Mouse (Mus musculus): Measurements from ENCODE around the gene Rims3. TPM values are rescaled to one million over a fixed set of nuclear protein-coding genes. Genes with fewer than 3 reads are reported as not detected.

The Rims3 gene
- polyA plus RNA-seq, 1 experiment from 2014 or later = 1.3 TPM

DNA sequence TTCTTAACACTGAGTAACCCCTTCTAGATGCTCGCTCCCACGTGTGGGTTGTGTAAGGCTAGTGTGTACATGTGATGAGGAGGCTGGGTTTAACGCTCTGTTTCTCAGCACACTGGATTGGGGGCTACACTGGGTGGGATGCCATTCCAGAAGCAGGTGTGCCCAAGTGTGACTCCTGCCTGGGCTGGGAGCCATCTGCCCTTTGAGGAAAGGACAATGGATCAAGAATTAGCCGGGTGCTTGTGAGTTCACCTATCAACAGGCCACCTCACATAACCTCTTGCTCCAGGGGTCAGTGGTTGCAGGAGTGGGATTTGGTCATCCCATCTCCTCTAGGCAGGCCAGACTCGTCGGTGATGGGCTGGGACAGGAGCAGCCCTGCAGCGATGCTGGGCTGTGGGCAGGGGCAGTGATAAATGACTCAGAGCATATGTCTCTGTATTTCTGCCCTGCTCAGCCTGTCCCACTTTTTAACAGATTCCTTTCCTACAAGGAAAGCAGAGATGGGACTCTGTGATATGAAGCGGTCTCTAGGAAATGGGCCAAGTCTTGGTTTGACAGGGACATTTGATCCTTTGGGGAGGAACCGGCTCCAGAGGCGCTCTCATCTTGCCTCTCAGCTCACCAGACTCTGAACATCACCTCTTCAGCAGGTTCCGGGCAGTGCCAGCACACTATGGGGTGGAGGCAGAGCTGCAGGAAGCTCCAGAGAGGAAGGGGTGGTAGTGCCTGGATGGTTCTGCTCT, 39.2 kb downstream of the Rims3 start:
- H3K4me1 ChIP-seq (ENCODE audit: control insufficient read depth, insufficient read depth, low read length) = peaks cover 9% of the 10 kb centered on the region; the same call in 1 of the 2 replicates
- no peaks in the 10 kb centered on the region for H3K36me3 ChIP-seq (ENCODE audit: control insufficient read depth, insufficient read depth, low read length)
- WGBS = 58% methylated on average over 11 of the region's 11 CpGs
- H3K27me3 ChIP-seq (ENCODE audit: control insufficient read depth, insufficient read depth, low read length) = no peaks in the 10 kb centered on the region
- ATAC-seq (ENCODE audit: insufficient read depth, low FRiP score) = no peak
- H3K4me3 ChIP-seq (replicated peaks; ENCODE audit: low read length) = no peak overlapping the region
- H3K9me3 ChIP-seq (replicated peaks; ENCODE audit: control insufficient read depth, low read length) = no peaks in the 10 kb centered on the region
- no peak overlapping the region for H3K4me2 ChIP-seq (ENCODE audit: low read depth, low read length)
- H3K27ac ChIP-seq (ENCODE audit: low read length) = no peak overlapping the region
- H3K9ac ChIP-seq (ENCODE audit: low read length) = no peak overlapping the region

DNA sequence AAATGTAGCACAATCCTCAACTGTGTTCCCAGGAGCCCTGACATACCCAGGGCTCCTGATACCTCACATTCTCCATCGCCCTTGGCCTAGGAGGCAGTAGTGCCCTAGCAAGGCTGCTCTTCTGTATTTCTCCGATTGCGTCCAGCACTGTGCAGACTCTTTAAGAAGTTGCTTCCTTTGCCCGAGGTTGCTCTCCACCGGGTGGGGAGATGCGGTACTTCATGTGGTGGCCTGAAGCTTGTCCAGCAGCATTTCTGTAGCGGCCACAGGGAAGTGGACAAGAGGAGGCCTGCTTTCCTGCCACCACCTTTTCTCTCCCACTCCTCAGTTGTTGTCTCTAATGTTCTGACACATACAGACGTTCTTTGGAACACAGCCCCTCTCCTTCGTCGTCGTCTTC, 40.0 kb downstream of the Rims3 start:
- Histone ChIP-seq H3K9ac (ENCODE audit: low read length) (no peak overlapping the region), H3K4me1 (ENCODE audit: control insufficient read depth, insufficient read depth, low read length) (peaks cover 9% of the 10 kb centered on the region; the same call in 1 of the 2 replicates), H3K36me3 (ENCODE audit: control insufficient read depth, insufficient read depth, low read length) (no peaks in the 10 kb centered on the region), H3K27me3 (ENCODE audit: control insufficient read depth, insufficient read depth, low read length) (no peaks in the 10 kb centered on the region), H3K27ac (ENCODE audit: low read length) (no peak overlapping the region), H3K9me3 (replicated peaks; ENCODE audit: control insufficient read depth, low read length) (no peaks in the 10 kb centered on the region), H3K4me2 (ENCODE audit: low read depth, low read length) (no peak overlapping the region), H3K4me3 (replicated peaks; ENCODE audit: low read length) (no peak overlapping the region)
- 71% methylated on average over 11 of the region's 11 CpGs for WGBS
- ATAC-seq (ENCODE audit: insufficient read depth, low FRiP score) = no peak

DNA sequence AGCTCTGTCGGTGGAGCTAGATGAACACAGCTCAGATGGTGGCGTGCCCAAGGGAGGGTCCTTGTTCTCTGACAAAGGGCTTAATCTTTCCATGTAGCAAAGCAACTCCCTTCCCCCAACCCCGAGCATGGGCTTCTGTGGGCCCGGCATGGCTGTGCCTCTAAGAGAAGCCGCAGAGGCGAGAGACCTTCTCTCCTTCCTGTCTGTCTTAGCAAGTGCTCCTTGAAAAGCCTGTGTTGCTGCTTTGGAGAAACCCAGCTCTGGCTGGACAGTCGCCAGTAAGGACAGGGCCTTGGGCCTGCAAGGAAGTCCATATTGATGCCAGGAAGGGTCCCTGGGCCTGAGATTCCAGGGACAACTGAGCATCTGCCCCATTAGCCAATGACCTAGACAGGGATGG, 40.6 kb downstream of the Rims3 start:
- WGBS = 76% methylated on average over 7 of the region's 7 CpGs
- ATAC-seq (ENCODE audit: insufficient read depth, low FRiP score) = no peak

DNA sequence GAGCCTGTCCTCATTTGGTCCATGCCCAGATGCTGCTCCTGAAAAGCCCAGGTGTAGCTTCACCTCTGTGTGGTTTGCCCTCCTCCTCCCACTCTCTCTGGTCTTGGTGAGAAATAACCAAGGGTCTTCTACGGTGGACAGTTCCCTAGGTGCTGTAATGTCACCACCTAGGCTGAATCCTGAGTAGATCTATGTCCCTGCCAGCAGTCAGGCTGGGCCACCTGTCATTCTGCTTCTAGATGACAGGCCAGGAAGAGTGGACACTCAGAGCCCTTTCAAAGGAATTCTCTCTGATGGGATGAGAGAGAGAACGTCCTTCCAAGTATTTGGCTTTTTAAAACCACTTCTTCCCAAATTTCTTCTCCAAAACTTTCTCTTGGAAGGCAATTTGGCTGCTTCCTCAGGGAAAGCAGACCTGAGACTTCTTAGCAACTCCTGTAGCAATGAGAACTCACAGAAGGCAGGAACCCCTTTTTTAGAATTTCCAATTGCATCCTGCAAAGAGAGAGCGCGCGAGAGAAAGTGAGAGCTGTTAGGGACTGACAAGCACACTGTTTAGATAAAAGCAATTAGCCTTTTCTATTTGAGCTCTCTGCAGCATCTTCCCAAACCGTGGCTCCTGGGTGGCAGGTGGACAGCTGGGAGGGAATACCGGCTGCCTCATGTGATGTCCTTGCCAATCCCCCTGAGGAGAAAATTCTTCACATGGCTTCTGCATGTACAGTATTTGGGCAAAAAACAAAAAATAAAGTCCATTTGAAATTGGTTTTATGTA, 41.4 kb downstream of the Rims3 start:
- Histone ChIP-seq H3K4me3 (replicated peaks; ENCODE audit: low read length) (no peak overlapping the region), H3K9me3 (replicated peaks; ENCODE audit: control insufficient read depth, low read length) (no peaks in the 10 kb centered on the region), H3K36me3 (ENCODE audit: control insufficient read depth, insufficient read depth, low read length) (no peaks in the 10 kb centered on the region), H3K27ac (ENCODE audit: low read length) (no peak overlapping the region), H3K4me1 (ENCODE audit: control insufficient read depth, insufficient read depth, low read length) (peaks cover 6% of the 10 kb centered on the region; the same call in 1 of the 2 replicates), H3K9ac (ENCODE audit: low read length) (no peak overlapping the region), H3K4me2 (ENCODE audit: low read depth, low read length) (no peak overlapping the region), H3K27me3 (ENCODE audit: control insufficient read depth, insufficient read depth, low read length) (no peaks in the 10 kb centered on the region)
- 62% methylated on average over 7 of the region's 7 CpGs for WGBS
- ATAC-seq (ENCODE audit: insufficient read depth, low FRiP score) = no peak

More for the DNA sequence above, 40.6 kb downstream of the Rims3 start:
- no peaks in the 10 kb centered on the region for H3K9me3 ChIP-seq (replicated peaks; ENCODE audit: control insufficient read depth, low read length)
- peaks cover 9% of the 10 kb centered on the region; the same call in 1 of the 2 replicates for H3K4me1 ChIP-seq (ENCODE audit: control insufficient read depth, insufficient read depth, low read length)
- H3K4me2 ChIP-seq (ENCODE audit: low read depth, low read length) = no peak overlapping the region
- H3K9ac ChIP-seq (ENCODE audit: low read length) = no peak overlapping the region
- H3K27me3 ChIP-seq (ENCODE audit: control insufficient read depth, insufficient read depth, low read length) = no peaks in the 10 kb centered on the region
- no peak overlapping the region for H3K4me3 ChIP-seq (replicated peaks; ENCODE audit: low read length)
- no peak overlapping the region for H3K27ac ChIP-seq (ENCODE audit: low read length)
- no peaks in the 10 kb centered on the region for H3K36me3 ChIP-seq (ENCODE audit: control insufficient read depth, insufficient read depth, low read length)

DNA sequence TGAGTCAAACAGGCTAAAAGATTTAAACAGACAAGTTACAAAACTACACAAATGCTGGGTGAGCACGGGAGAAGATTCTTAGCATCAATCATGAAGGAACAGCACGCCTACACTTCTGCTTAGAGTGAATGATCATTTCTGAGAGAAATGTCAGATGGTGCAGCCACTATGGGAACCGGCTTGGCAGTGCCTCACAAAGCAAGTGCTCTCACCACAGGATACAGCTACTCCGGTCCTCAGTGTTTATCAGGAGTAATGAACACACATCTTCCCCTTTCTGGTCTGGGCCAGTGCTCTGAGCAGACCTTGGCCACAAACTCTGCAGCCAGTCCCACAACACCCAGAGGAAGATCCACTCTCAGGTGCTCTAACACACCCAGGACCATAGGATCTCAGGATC, 49.9 kb downstream of the Rims3 start:
- Histone ChIP-seq H3K4me1 (ENCODE audit: control insufficient read depth, insufficient read depth, low read length) (no peaks in the 10 kb centered on the region), H3K27me3 (ENCODE audit: control insufficient read depth, insufficient read depth, low read length) (no peaks in the 10 kb centered on the region), H3K4me3 (replicated peaks; ENCODE audit: low read length) (no peak overlapping the region), H3K4me2 (ENCODE audit: low read depth, low read length) (no peak overlapping the region), H3K36me3 (ENCODE audit: control insufficient read depth, insufficient read depth, low read length) (no peaks in the 10 kb centered on the region), H3K27ac (ENCODE audit: low read length) (no peak overlapping the region), H3K9me3 (replicated peaks; ENCODE audit: control insufficient read depth, low read length) (no peaks in the 10 kb centered on the region), H3K9ac (ENCODE audit: low read length) (no peak overlapping the region)
- 34% methylated on average over 4 of the region's 4 CpGs for WGBS
- no peak for ATAC-seq (ENCODE audit: insufficient read depth, low FRiP score)

DNA sequence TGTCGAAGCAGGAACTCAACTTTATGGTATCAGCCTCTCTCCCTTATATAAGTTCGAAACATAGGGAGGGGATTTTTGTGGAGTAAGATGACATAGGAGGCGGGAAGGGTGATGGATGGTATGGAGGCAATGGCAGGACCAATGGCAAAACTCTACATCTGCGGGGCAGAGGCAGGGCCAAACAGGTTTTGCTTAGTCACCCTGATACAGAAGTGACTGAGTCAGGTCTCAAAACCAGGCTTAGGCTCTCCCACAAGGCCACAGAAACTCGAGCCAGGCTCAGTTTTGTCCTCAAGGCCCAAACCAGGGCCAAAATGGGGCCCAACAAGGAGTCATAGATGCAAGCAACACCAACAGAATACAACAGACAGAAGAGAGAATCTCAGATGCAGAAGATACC, 51.0 kb downstream of the Rims3 start:
- Histone ChIP-seq H3K4me2 (ENCODE audit: low read depth, low read length) (no peak overlapping the region), H3K9ac (ENCODE audit: low read length) (no peak overlapping the region), H3K27me3 (ENCODE audit: control insufficient read depth, insufficient read depth, low read length) (no peaks in the 10 kb centered on the region), H3K9me3 (replicated peaks; ENCODE audit: control insufficient read depth, low read length) (no peaks in the 10 kb centered on the region), H3K4me3 (replicated peaks; ENCODE audit: low read length) (no peak overlapping the region), H3K36me3 (ENCODE audit: control insufficient read depth, insufficient read depth, low read length) (no peaks in the 10 kb centered on the region), H3K4me1 (ENCODE audit: control insufficient read depth, insufficient read depth, low read length) (no peaks in the 10 kb centered on the region), H3K27ac (ENCODE audit: low read length) (no peak overlapping the region)
- ATAC-seq (ENCODE audit: insufficient read depth, low FRiP score) = no peak
- WGBS = 77% methylated on average over 5 of the region's 5 CpGs

DNA sequence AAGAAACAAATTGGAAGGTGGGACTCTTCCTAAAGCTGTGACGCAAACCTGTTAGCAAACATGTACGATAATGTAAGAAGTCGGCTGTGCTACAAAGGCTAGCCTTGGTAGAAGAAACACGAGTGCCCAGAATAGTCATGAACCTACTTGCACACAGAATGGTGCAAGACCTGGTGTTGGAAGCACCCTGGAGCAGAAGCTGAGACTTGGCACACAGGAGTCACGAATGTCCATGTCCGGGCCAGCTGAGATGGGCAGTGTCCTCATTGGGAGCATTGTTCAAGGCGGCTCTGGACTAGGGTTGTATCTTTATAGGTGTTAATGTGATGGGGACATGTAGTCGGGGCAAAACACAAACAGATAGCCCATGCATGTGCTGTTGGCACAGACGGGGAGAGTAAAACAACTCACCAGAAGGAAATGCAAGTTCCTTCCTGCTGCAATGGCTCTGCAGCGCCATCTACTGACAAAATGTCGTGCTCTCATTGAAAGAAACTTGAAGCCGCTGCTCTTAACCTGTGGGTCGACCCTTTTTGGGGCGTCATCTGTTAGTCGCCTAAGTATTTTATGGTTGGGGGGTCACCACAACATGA, 55.0 kb downstream of the Rims3 start:
- WGBS = 28% methylated on average over 15 of the region's 15 CpGs
- H3K9me3 ChIP-seq (replicated peaks; ENCODE audit: control insufficient read depth, low read length) = no peaks in the 10 kb centered on the region
- H3K9ac ChIP-seq (ENCODE audit: low read length) = no peak overlapping the region
- H3K4me1 ChIP-seq (ENCODE audit: control insufficient read depth, insufficient read depth, low read length) = no peaks in the 10 kb centered on the region
- no peaks in the 10 kb centered on the region for H3K36me3 ChIP-seq (ENCODE audit: control insufficient read depth, insufficient read depth, low read length)
- no peaks in the 10 kb centered on the region for H3K27me3 ChIP-seq (ENCODE audit: control insufficient read depth, insufficient read depth, low read length)
- H3K4me3 ChIP-seq (replicated peaks; ENCODE audit: low read length) = no peak overlapping the region
- H3K4me2 ChIP-seq (ENCODE audit: low read depth, low read length) = no peak overlapping the region
- ATAC-seq (ENCODE audit: insufficient read depth, low FRiP score) = no peak
- H3K27ac ChIP-seq (ENCODE audit: low read length) = no peak overlapping the region

GRCm38 (mm10) chr4:120911086-120911485, 56.5 kb downstream of the Rims3 start:
- Histone ChIP-seq H3K4me1 (ENCODE audit: control insufficient read depth, insufficient read depth, low read length) (no peaks in the 10 kb centered on the region), H3K4me2 (ENCODE audit: low read depth, low read length) (no peak overlapping the region), H3K4me3 (replicated peaks; ENCODE audit: low read length) (no peak overlapping the region), H3K9me3 (replicated peaks; ENCODE audit: control insufficient read depth, low read length) (no peaks in the 10 kb centered on the region), H3K27ac (ENCODE audit: low read length) (no peak overlapping the region), H3K27me3 (ENCODE audit: control insufficient read depth, insufficient read depth, low read length) (no peaks in the 10 kb centered on the region), H3K36me3 (ENCODE audit: control insufficient read depth, insufficient read depth, low read length) (no peaks in the 10 kb centered on the region), H3K9ac (ENCODE audit: low read length) (no peak overlapping the region)
- ATAC-seq (ENCODE audit: insufficient read depth, low FRiP score) = no peak
- 79% methylated on average over 6 of the region's 6 CpGs for WGBS

DNA sequence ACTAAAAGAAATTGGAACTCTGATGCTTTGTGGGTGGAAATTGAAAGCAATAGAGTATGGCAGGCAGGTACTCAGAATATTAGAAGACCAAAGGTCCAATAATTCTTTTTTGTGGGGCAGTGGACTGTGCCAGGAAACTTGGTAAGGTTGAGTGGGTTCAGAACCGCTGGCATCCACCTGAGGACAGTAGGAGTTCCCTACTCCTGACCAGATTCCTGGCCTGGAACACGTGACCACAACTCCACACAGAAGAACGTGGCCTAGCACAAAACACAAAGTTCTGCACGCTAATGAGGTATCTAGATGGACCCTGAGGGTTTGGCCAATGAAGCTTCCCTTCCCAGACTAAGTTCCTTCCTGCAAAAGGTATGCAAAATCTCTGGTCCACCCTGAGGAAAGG, 58.2 kb downstream of the Rims3 start:
- H3K27me3 ChIP-seq (ENCODE audit: control insufficient read depth, insufficient read depth, low read length) = no peaks in the 10 kb centered on the region
- H3K36me3 ChIP-seq (ENCODE audit: control insufficient read depth, insufficient read depth, low read length) = no peaks in the 10 kb centered on the region
- H3K4me2 ChIP-seq (ENCODE audit: low read depth, low read length) = no peak overlapping the region
- H3K27ac ChIP-seq (ENCODE audit: low read length) = no peak overlapping the region
- H3K4me3 ChIP-seq (replicated peaks; ENCODE audit: low read length) = no peak overlapping the region
- no peak for ATAC-seq (ENCODE audit: insufficient read depth, low FRiP score)
- no peak overlapping the region for H3K9ac ChIP-seq (ENCODE audit: low read length)
- H3K4me1 ChIP-seq (ENCODE audit: control insufficient read depth, insufficient read depth, low read length) = no peaks in the 10 kb centered on the region
- no peaks in the 10 kb centered on the region for H3K9me3 ChIP-seq (replicated peaks; ENCODE audit: control insufficient read depth, low read length)
- 55% methylated on average over 4 of the region's 4 CpGs for WGBS

Data from stomach, embryonic 16.5 days (tissue).